Mouse (Mus musculus): ENCODE data around the gene Pcsk7.

- TF ChIP-seq TCF12 (IDR thresholded peaks at IDR 0.05; ENCODE audit: insufficient read depth, poor library complexity, severe bottlenecking) (no peak), POLR2A (IDR thresholded peaks at IDR 0.05; ENCODE audit: insufficient read length, low read depth) (no peak), MAX (IDR thresholded peaks at IDR 0.05; ENCODE audit: low read depth) (no peak), USF1 (IDR thresholded peaks at IDR 0.05; ENCODE audit: low read depth) (no peak), MYOD1 (IDR thresholded peaks at IDR 0.05; ENCODE audit: control insufficient read depth in 1 of 3, insufficient read length in 2 of 3, low read depth in 2 of 3) (no peak), E2F4 (IDR thresholded peaks at IDR 0.05; ENCODE audit: insufficient read depth) (no peak), MYOG (IDR thresholded peaks at IDR 0.05; ENCODE audit: control insufficient read depth in 1 of 3, insufficient read depth in 1 of 3, insufficient read length in 2 of 3, low read depth in 2 of 3) (no peak), POLR2AphosphoS2 (IDR thresholded peaks at IDR 0.05; ENCODE audit: insufficient read length, low read depth) (no peak), REST (IDR thresholded peaks at IDR 0.05; ENCODE audit: insufficient read depth, insufficient read length) (no peak), CEBPB (IDR thresholded peaks at IDR 0.05; ENCODE audit: insufficient read depth, poor library complexity, severe bottlenecking) (no peak)
Observed at GRCm38 (mm10) chr9:45931958-45932357, 25.7 kb downstream of the Pcsk7 start.

Data from myocyte (in vitro differentiated cells).